Mouse (Mus musculus): Measurements from ENCODE around the gene Fam25c.

Gene Fam25c

GRCm38 (mm10) chr14:34363490-34364253 lies 8.4 kb upstream of the Fam25c start:
- no peak for DNase-seq (ENCODE audit: low read depth, low spot score)

GRCm38 (mm10) chr14:34362726-34363445 lies 7.7 kb upstream of the Fam25c start:
- no peak for DNase-seq (ENCODE audit: low read depth, low spot score)

- no peak for DNase-seq (ENCODE audit: low read depth, low spot score)
These were observed 6.9 kb upstream of the Fam25c start for GRCm38 (mm10) chr14:34362135-34362534.

GRCm38 (mm10) chr14:34360251-34360650 lies 5.0 kb upstream of the Fam25c start:
- no peak for DNase-seq (ENCODE audit: low read depth, low spot score)

GRCm38 (mm10) chr14:34359676-34360244 lies 4.5 kb upstream of the Fam25c start:
- DNase-seq (ENCODE audit: low read depth, low spot score): no peak

- no peak for DNase-seq (ENCODE audit: low read depth, low spot score)
These were observed 2.6 kb upstream of the Fam25c start for GRCm38 (mm10) chr14:34357671-34358455.

- DNase-seq (ENCODE audit: low read depth, low spot score): no peak
These were observed 777 bp downstream of the Fam25c start for GRCm38 (mm10) chr14:34354456-34354855.

GRCm38 (mm10) chr14:34353326-34353725 lies 1.9 kb downstream of the Fam25c start:
- no peak for DNase-seq (ENCODE audit: low read depth, low spot score)

GRCm38 (mm10) chr14:34352523-34352922 lies 2.7 kb downstream of the Fam25c start:
- DNase-seq (ENCODE audit: low read depth, low spot score): no peak

GRCm38 (mm10) chr14:34351660-34352059 lies 3.6 kb downstream of the Fam25c start:
- no peak for DNase-seq (ENCODE audit: low read depth, low spot score)

GRCm38 (mm10) chr14:34349007-34349406 lies 6.2 kb downstream of the Fam25c start:
- DNase-seq (ENCODE audit: low read depth, low spot score): no peak

- no peak for DNase-seq (ENCODE audit: low read depth, low spot score)
These were observed 6.9 kb downstream of the Fam25c start for GRCm38 (mm10) chr14:34348301-34348700.

- no peak for DNase-seq (ENCODE audit: low read depth, low spot score)
These were observed 8.1 kb downstream of the Fam25c start for GRCm38 (mm10) chr14:34347084-34347483.

GRCm38 (mm10) chr14:34345771-34346566 lies 9.3 kb downstream of the Fam25c start:
- DNase-seq (ENCODE audit: low read depth, low spot score): no peak

GRCm38 (mm10) chr14:34344361-34344760 lies 10.9 kb downstream of the Fam25c start:
- no peak for DNase-seq (ENCODE audit: low read depth, low spot score)

GRCm38 (mm10) chr14:34343078-34343477 lies 12.2 kb downstream of the Fam25c start:
- no peak for DNase-seq (ENCODE audit: low read depth, low spot score)

GRCm38 (mm10) chr14:34341993-34342392 lies 13.2 kb downstream of the Fam25c start:
- no peak for DNase-seq (ENCODE audit: low read depth, low spot score)

- DNase-seq (ENCODE audit: low read depth, low spot score): no peak
These were observed 15.8 kb downstream of the Fam25c start for GRCm38 (mm10) chr14:34339446-34339845.

GRCm38 (mm10) chr14:34332476-34332875 lies 22.8 kb downstream of the Fam25c start:
- no peak for DNase-seq (ENCODE audit: low read depth, low spot score)

GRCm38 (mm10) chr14:34331886-34332285 lies 23.3 kb downstream of the Fam25c start:
- no peak for DNase-seq (ENCODE audit: low read depth, low spot score)

- no peak for DNase-seq (ENCODE audit: low read depth, low spot score)
These were observed 24.5 kb downstream of the Fam25c start for GRCm38 (mm10) chr14:34330657-34331158.
